Mouse (Mus musculus) kidney, embryonic 14.5 days (tissue): ENCODE measurements around the gene C130050O18Rik. TPM values are rescaled to one million over a fixed set of nuclear protein-coding genes. Genes with fewer than 3 reads are reported as not detected.

Source experiments
- ATAC-seq: fragments of 200-750 bp; cut with Nextera tagmentation; 2 replicates; pipeline ENCODE4 v1.8.0; 2017; ENCODE audit warnings: moderate number of reproducible peaks, mild to moderate bottlenecking, moderate TSS enrichment, moderate library complexity; ENCODE audit not compliant: low FRiP score, low TSS enrichment
- H3K27ac ChIP-seq: fragments of 300-500 bp; sonication (generic); 2 replicates; pipeline ENCODE4 v1.5.1; 2014; ENCODE audit warnings: low read depth, mild to moderate bottlenecking, low read length, moderate library complexity, mixed read lengths
- H3K27me3 ChIP-seq: fragments of 300-500 bp; sonication (generic); 2 replicates; pipeline ENCODE4 v1.6.1; 2014; ENCODE audit warnings: mild to moderate bottlenecking, low read length; ENCODE audit not compliant: control insufficient read depth, insufficient read depth
- H3K36me3 ChIP-seq: fragments of 300-500 bp; sonication (generic); 2 replicates; pipeline ENCODE4 v1.6.1; 2014; ENCODE audit warnings: low read length, mixed read lengths; ENCODE audit not compliant: control insufficient read depth, insufficient read depth
- H3K4me1 ChIP-seq: fragments of 300-500 bp; sonication (generic); 2 replicates; pipeline ENCODE4 v1.6.1; 2014; ENCODE audit warnings: low read length, mixed read lengths; ENCODE audit not compliant: control insufficient read depth, insufficient read depth
- H3K4me2 ChIP-seq: fragments of 300-500 bp; sonication (generic); replicated peaks from 2 replicates; pipeline ENCODE4 v1.6.1; 2014; ENCODE audit warnings: low read depth, mild to moderate bottlenecking, low read length
- H3K4me3 ChIP-seq: fragments of 300-500 bp; sonication (generic); 2 replicates; pipeline ENCODE4 v1.5.1; 2014; ENCODE audit warnings: mild to moderate bottlenecking, low read length
- H3K9ac ChIP-seq: fragments of 300-500 bp; sonication (generic); 2 replicates; pipeline ENCODE4 v1.6.1; 2014; ENCODE audit warnings: low read depth, mild to moderate bottlenecking, low read length, moderate library complexity
- H3K9me3 ChIP-seq: fragments of 300-500 bp; sonication (generic); 2 replicates; pipeline ENCODE4 v1.6.1; 2016; ENCODE audit warnings: low read length; ENCODE audit not compliant: control insufficient read depth
- WGBS: fragments of 180-500 bp; shearing (Covaris S2); extraction: QIAGEN DNeasy Blood & Tissue Kit; methylation state at CpG from one replicate; pipeline ENCODE4 v1.1.7; 2014; 5-methylcytosine and 5-hydroxymethylcytosine counted together
- polyA plus RNA-seq: library from polyadenylated mRNA; unstranded; fragments of >200 nt; fragmentation: Nextera tagmentation; extraction: Ambion mirVana; gene quantifications from 2 replicates; pipeline ENCODE4 v1.2.1, GENCODE M21; 2014

C130050O18Rik gene
- polyA plus RNA-seq, 1 experiment from 2014 or later, result 0.77 TPM

- Histone ChIP-seq H3K9ac (no peak overlapping the region), H3K27me3 (no peaks in the 10 kb centered on the region), H3K4me3 (no peak overlapping the region), H3K4me2 (no peak overlapping the region), H3K36me3 (no peaks in the 10 kb centered on the region), H3K27ac (no peak overlapping the region), H3K4me1 (peaks cover 30% of the 10 kb centered on the region), H3K9me3 (no peaks in the 10 kb centered on the region)
- no peak for ATAC-seq
- 45% methylated on average over 9 of the region's 9 CpGs for WGBS
Measured at GRCm38 (mm10) chr5:139425198-139425597, 20.1 kb downstream of the C130050O18Rik start.

- Histone ChIP-seq H3K4me2 (no peak overlapping the region), H3K27me3 (no peaks in the 10 kb centered on the region), H3K9me3 (no peaks in the 10 kb centered on the region), H3K4me1 (peaks cover 47% of the 10 kb centered on the region), H3K36me3 (no peaks in the 10 kb centered on the region), H3K4me3 (no peak overlapping the region), H3K9ac (no peak overlapping the region), H3K27ac (no peak overlapping the region)
- 86% methylated on average over 9 of the region's 9 CpGs for WGBS
- no peak for ATAC-seq
Measured at GRCm38 (mm10) chr5:139427001-139427400, 21.9 kb downstream of the C130050O18Rik start.

GRCm38 (mm10) chr5:139427989-139428388 lies 22.9 kb downstream of the C130050O18Rik start:
- no peaks in the 10 kb centered on the region for H3K9me3 ChIP-seq
- H3K4me3 ChIP-seq, result no peak overlapping the region
- peaks cover 56% of the 10 kb centered on the region for H3K4me1 ChIP-seq
- no peaks in the 10 kb centered on the region for H3K27me3 ChIP-seq
- WGBS, result 80% methylated on average over 9 of the region's 9 CpGs
- H3K9ac ChIP-seq, result no peak overlapping the region
- no peak overlapping the region for H3K27ac ChIP-seq
- ATAC-seq, result no peak
- no peak overlapping the region for H3K4me2 ChIP-seq
- no peaks in the 10 kb centered on the region for H3K36me3 ChIP-seq

GRCm38 (mm10) chr5:139429818-139430341 lies 24.8 kb downstream of the C130050O18Rik start:
- peak; percentile 47; the same call in 1 of the 2 replicates for ATAC-seq
- Histone ChIP-seq H3K4me1 (peaks cover 48% of the 10 kb centered on the region), H3K27me3 (no peaks in the 10 kb centered on the region), H3K4me3 (no peak overlapping the region), H3K9ac (no peak overlapping the region), H3K9me3 (no peaks in the 10 kb centered on the region), H3K36me3 (no peaks in the 10 kb centered on the region), H3K4me2 (no peak overlapping the region), H3K27ac (peak overlapping the region; percentile 32; the same call in 1 of the 2 replicates)
- 17% methylated on average over 12 of the region's 12 CpGs for WGBS

- WGBS, result 47% methylated on average over 6 of the region's 6 CpGs
- Histone ChIP-seq H3K9ac (no peak overlapping the region), H3K4me1 (peaks cover 49% of the 10 kb centered on the region), H3K9me3 (no peaks in the 10 kb centered on the region), H3K4me3 (no peak overlapping the region), H3K27me3 (no peaks in the 10 kb centered on the region), H3K27ac (no peak overlapping the region), H3K36me3 (no peaks in the 10 kb centered on the region), H3K4me2 (no peak overlapping the region)
- ATAC-seq, result no peak
Measured at GRCm38 (mm10) chr5:139432333-139432732, 27.3 kb downstream of the C130050O18Rik start.

GRCm38 (mm10) chr5:139432747-139433508 lies 27.8 kb downstream of the C130050O18Rik start:
- Histone ChIP-seq H3K4me3 (no peak overlapping the region), H3K9ac (no peak overlapping the region), H3K27ac (no peak overlapping the region), H3K9me3 (no peaks in the 10 kb centered on the region), H3K4me1 (peaks cover 49% of the 10 kb centered on the region), H3K27me3 (no peaks in the 10 kb centered on the region), H3K4me2 (no peak overlapping the region), H3K36me3 (no peaks in the 10 kb centered on the region)
- WGBS, result 51% methylated on average over 7 of the region's 7 CpGs
- ATAC-seq, result no peak

GRCm38 (mm10) chr5:139433842-139434568 lies 28.9 kb downstream of the C130050O18Rik start:
- 75% methylated on average over 9 of the region's 9 CpGs for WGBS
- no peak for ATAC-seq

GRCm38 (mm10) chr5:139434940-139435339 lies 29.9 kb downstream of the C130050O18Rik start:
- H3K36me3 ChIP-seq, result no peaks in the 10 kb centered on the region
- 54% methylated on average over 8 of the region's 8 CpGs for WGBS
- peaks cover 35% of the 10 kb centered on the region for H3K4me1 ChIP-seq
- no peak overlapping the region for H3K9ac ChIP-seq
- no peak overlapping the region for H3K4me3 ChIP-seq
- no peak for ATAC-seq
- no peaks in the 10 kb centered on the region for H3K9me3 ChIP-seq
- H3K27ac ChIP-seq, result no peak overlapping the region
- no peak overlapping the region for H3K4me2 ChIP-seq
- H3K27me3 ChIP-seq, result no peaks in the 10 kb centered on the region

More at GRCm38 (mm10) chr5:139433842-139434568, 28.9 kb downstream of the C130050O18Rik start:
- Histone ChIP-seq H3K4me3 (no peak overlapping the region), H3K27me3 (no peaks in the 10 kb centered on the region), H3K36me3 (no peaks in the 10 kb centered on the region), H3K4me1 (peaks cover 44% of the 10 kb centered on the region), H3K4me2 (no peak overlapping the region), H3K9me3 (no peaks in the 10 kb centered on the region), H3K9ac (no peak overlapping the region), H3K27ac (no peak overlapping the region)

- Histone ChIP-seq H3K36me3 (no peaks in the 10 kb centered on the region), H3K4me1 (peaks cover 10% of the 10 kb centered on the region), H3K27me3 (no peaks in the 10 kb centered on the region), H3K4me2 (no peak overlapping the region), H3K27ac (no peak overlapping the region), H3K9ac (no peak overlapping the region), H3K4me3 (no peak overlapping the region), H3K9me3 (no peaks in the 10 kb centered on the region)
- ATAC-seq, result no peak
- WGBS, result 91% methylated on average over 4 of the region's 4 CpGs
Measured at GRCm38 (mm10) chr5:139437769-139438168, 32.7 kb downstream of the C130050O18Rik start.
